Mouse (Mus musculus): ENCODE results near the gene Tlcd1. TPM values are rescaled to one million over a fixed set of nuclear protein-coding genes. Genes with fewer than 3 reads are reported as not detected.

Gene Tlcd1
- polyA plus RNA-seq, 2 experiments, result 21.4 to 48.4 TPM

GRCm38 (mm10) chr11:78189234-78190040, 12.9 kb downstream of the Tlcd1 start:
- Histone ChIP-seq H3K4me3 (replicated peaks; ENCODE audit: low read length) (peak overlapping the region; percentile 84), H3K4me1 (ENCODE audit: control insufficient read depth, insufficient read depth, low read length) (peaks cover 12% of the 10 kb centered on the region), H3K36me3 (ENCODE audit: control insufficient read depth, insufficient read depth, low read length) (peaks cover 34% of the 10 kb centered on the region), H3K27ac (replicated peaks; ENCODE audit: low read depth, low read length) (peak overlapping the region; percentile 99), H3K27me3 (ENCODE audit: control insufficient read depth, insufficient read depth, low read length) (no peaks in the 10 kb centered on the region), H3K9ac (ENCODE audit: low read depth, low read length, severe bottlenecking) (peak overlapping the region; percentile 91), H3K9me3 (ENCODE audit: control insufficient read depth, low read length) (no peaks in the 10 kb centered on the region), H3K4me2 (replicated peaks; ENCODE audit: low read depth, low read length, severe bottlenecking) (peak overlapping the region; percentile 73)
- TF ChIP-seq POLR2A (IDR thresholded peaks at IDR 0.05; ENCODE audit: borderline replicate concordance, extremely low read depth, insufficient read depth, insufficient read length), result peak; percentile 89
- under 1% methylated on average over 33 of the region's 42 CpGs for WGBS
- ATAC-seq (ENCODE audit: low FRiP score, low read depth) (peak; percentile 76), DNase-seq (ENCODE audit: low spot score) (peak; percentile 89)

- TF ChIP-seq POLR2A (IDR thresholded peaks at IDR 0.05; ENCODE audit: borderline replicate concordance, extremely low read depth, insufficient read depth, insufficient read length), result no peak
- 48% methylated on average over 6 of the region's 6 CpGs for WGBS
- H3K27me3 ChIP-seq (ENCODE audit: control insufficient read depth, insufficient read depth, low read length), result no peaks in the 10 kb centered on the region
- H3K36me3 ChIP-seq (ENCODE audit: control insufficient read depth, insufficient read depth, low read length), result peaks cover 34% of the 10 kb centered on the region
- peak overlapping the region; percentile 84 for H3K4me3 ChIP-seq (replicated peaks; ENCODE audit: low read length)
- no peaks in the 10 kb centered on the region for H3K9me3 ChIP-seq (ENCODE audit: control insufficient read depth, low read length)
- H3K4me1 ChIP-seq (ENCODE audit: control insufficient read depth, insufficient read depth, low read length), result peaks cover 14% of the 10 kb centered on the region
- H3K27ac ChIP-seq (replicated peaks; ENCODE audit: low read depth, low read length), result peak overlapping the region; percentile 99
- DNase-seq (ENCODE audit: low spot score), result no peak
- H3K4me2 ChIP-seq (replicated peaks; ENCODE audit: low read depth, low read length, severe bottlenecking), result peak overlapping the region; percentile 73
- ATAC-seq (ENCODE audit: low FRiP score, low read depth), result no peak
- peak overlapping the region; percentile 91 for H3K9ac ChIP-seq (ENCODE audit: low read depth, low read length, severe bottlenecking)
These were observed 13.5 kb downstream of the Tlcd1 start for GRCm38 (mm10) chr11:78190041-78190440.

GRCm38 (mm10) chr11:78193113-78193512, 16.6 kb downstream of the Tlcd1 start, which contains the start of gene Proca1:
TSS of gene Proca1 (plus strand) at chr11:78193392.
- Histone ChIP-seq H3K9me3 (ENCODE audit: control insufficient read depth, low read length) (no peaks in the 10 kb centered on the region), H3K9ac (ENCODE audit: low read depth, low read length, severe bottlenecking) (no peak within 1 kb of the TSS), H3K27ac (replicated peaks; ENCODE audit: low read depth, low read length) (no peak within 1 kb of the TSS), H3K4me2 (replicated peaks; ENCODE audit: low read depth, low read length, severe bottlenecking) (peak within 1 kb of the TSS; percentile 56), H3K4me1 (ENCODE audit: control insufficient read depth, insufficient read depth, low read length) (peaks cover 14% of the 10 kb centered on the region), H3K4me3 (replicated peaks; ENCODE audit: low read length) (peak within 1 kb of the TSS; percentile 47), H3K36me3 (ENCODE audit: control insufficient read depth, insufficient read depth, low read length) (peaks cover 34% of the 10 kb centered on the region), H3K27me3 (ENCODE audit: control insufficient read depth, insufficient read depth, low read length) (no peaks in the 10 kb centered on the region)
- 85% methylated on average over 1 of the region's 1 CpGs for WGBS
- DNase-seq (ENCODE audit: low spot score), result no peak
- TF ChIP-seq POLR2A (IDR thresholded peaks at IDR 0.05; ENCODE audit: borderline replicate concordance, extremely low read depth, insufficient read depth, insufficient read length), result no peak
- ATAC-seq (ENCODE audit: low FRiP score, low read depth), result no peak

- ATAC-seq (ENCODE audit: low FRiP score, low read depth) (peak; percentile 74), DNase-seq (ENCODE audit: low spot score) (peak; percentile 83)
- TF ChIP-seq POLR2A (IDR thresholded peaks at IDR 0.05; ENCODE audit: borderline replicate concordance, extremely low read depth, insufficient read depth, insufficient read length), result no peak
- H3K4me3 ChIP-seq (replicated peaks; ENCODE audit: low read length), result peak overlapping the region; percentile 47
- WGBS, result 4% methylated on average over 28 of the region's 30 CpGs
- H3K27me3 ChIP-seq (ENCODE audit: control insufficient read depth, insufficient read depth, low read length), result no peaks in the 10 kb centered on the region
- H3K27ac ChIP-seq (replicated peaks; ENCODE audit: low read depth, low read length), result 0 out of 2 replicates have a peak overlapping the region, but pooled peaks have one; percentile 13
- H3K36me3 ChIP-seq (ENCODE audit: control insufficient read depth, insufficient read depth, low read length), result peaks cover 34% of the 10 kb centered on the region
- no peaks in the 10 kb centered on the region for H3K9me3 ChIP-seq (ENCODE audit: control insufficient read depth, low read length)
- H3K4me1 ChIP-seq (ENCODE audit: control insufficient read depth, insufficient read depth, low read length), result peaks cover 14% of the 10 kb centered on the region
- peak overlapping the region; percentile 41 for H3K9ac ChIP-seq (ENCODE audit: low read depth, low read length, severe bottlenecking)
- H3K4me2 ChIP-seq (replicated peaks; ENCODE audit: low read depth, low read length, severe bottlenecking), result peak overlapping the region; percentile 56
These were observed 18.0 kb downstream of the Tlcd1 start for GRCm38 (mm10) chr11:78194411-78195100.

GRCm38 (mm10) chr11:78195101-78195863, 18.8 kb downstream of the Tlcd1 start:
- no peaks in the 10 kb centered on the region for H3K9me3 ChIP-seq (ENCODE audit: control insufficient read depth, low read length)
- H3K27me3 ChIP-seq (ENCODE audit: control insufficient read depth, insufficient read depth, low read length), result no peaks in the 10 kb centered on the region
- 64% methylated on average over 23 of the region's 23 CpGs for WGBS
- H3K4me3 ChIP-seq (replicated peaks; ENCODE audit: low read length), result peak overlapping the region; percentile 47
- peaks cover 7% of the 10 kb centered on the region for H3K4me1 ChIP-seq (ENCODE audit: control insufficient read depth, insufficient read depth, low read length)
- DNase-seq (ENCODE audit: low spot score), result no peak
- H3K36me3 ChIP-seq (ENCODE audit: control insufficient read depth, insufficient read depth, low read length), result peaks cover 32% of the 10 kb centered on the region
- peak overlapping the region; percentile 56 for H3K4me2 ChIP-seq (replicated peaks; ENCODE audit: low read depth, low read length, severe bottlenecking)
- ATAC-seq (ENCODE audit: low FRiP score, low read depth), result no peak
- H3K9ac ChIP-seq (ENCODE audit: low read depth, low read length, severe bottlenecking), result peak overlapping the region; percentile 41
- no peak for TF ChIP-seq POLR2A (IDR thresholded peaks at IDR 0.05; ENCODE audit: borderline replicate concordance, extremely low read depth, insufficient read depth, insufficient read length)
- 0 out of 2 replicates have a peak overlapping the region, but pooled peaks have one; percentile 13 for H3K27ac ChIP-seq (replicated peaks; ENCODE audit: low read depth, low read length)
